Mouse (Mus musculus) 3134 (cell line): ENCODE results near the gene Zfp579.
A peak's percentile ranks its signal among the peaks of the same experiment; 100 is the strongest.

Experiments used
- DNase-seq: peaks from one replicate; pipeline ENCODE4 v3.0.0-alpha.2; 2011; ENCODE audit warnings: low spot score; ENCODE audit not compliant: insufficient read length; ENCODE audit errors: extremely low read depth

Gene Zfp579

GRCm38 (mm10) chr7:4963527-4963926 lies 32.4 kb downstream of the Zfp579 start:
- DNase-seq, result no peak

- no peak for DNase-seq
These were observed 38.6 kb downstream of the Zfp579 start for GRCm38 (mm10) chr7:4957361-4957760.

GRCm38 (mm10) chr7:4953815-4954445 lies 42.0 kb downstream of the Zfp579 start:
- no peak for DNase-seq

- no peak for DNase-seq
These were observed 45.2 kb downstream of the Zfp579 start for GRCm38 (mm10) chr7:4950561-4951342.

GRCm38 (mm10) chr7:4948386-4948785 lies 47.6 kb downstream of the Zfp579 start:
- no peak for DNase-seq

- peak; percentile 61 for DNase-seq
These were observed 48.1 kb downstream of the Zfp579 start for GRCm38 (mm10) chr7:4947855-4948254.

GRCm38 (mm10) chr7:4943223-4943815 lies 52.6 kb downstream of the Zfp579 start:
- DNase-seq, result peak; percentile 78

- no peak for DNase-seq
These were observed 53.3 kb downstream of the Zfp579 start for GRCm38 (mm10) chr7:4942673-4943072.

- DNase-seq, result peak; percentile 38
These were observed 55.9 kb downstream of the Zfp579 start for GRCm38 (mm10) chr7:4940068-4940479.

GRCm38 (mm10) chr7:4938456-4938855 lies 57.5 kb downstream of the Zfp579 start:
- DNase-seq, result peak; percentile 16

- DNase-seq, result no peak
These were observed 58.6 kb downstream of the Zfp579 start for GRCm38 (mm10) chr7:4937392-4937791.

GRCm38 (mm10) chr7:4936832-4937231 lies 59.1 kb downstream of the Zfp579 start:
- no peak for DNase-seq

- DNase-seq, result peak; percentile 35
These were observed 61.6 kb downstream of the Zfp579 start for GRCm38 (mm10) chr7:4934160-4934914.
